Mouse (Mus musculus): ENCODE data around the gene Tarbp2.

Tarbp2 gene

DNA sequence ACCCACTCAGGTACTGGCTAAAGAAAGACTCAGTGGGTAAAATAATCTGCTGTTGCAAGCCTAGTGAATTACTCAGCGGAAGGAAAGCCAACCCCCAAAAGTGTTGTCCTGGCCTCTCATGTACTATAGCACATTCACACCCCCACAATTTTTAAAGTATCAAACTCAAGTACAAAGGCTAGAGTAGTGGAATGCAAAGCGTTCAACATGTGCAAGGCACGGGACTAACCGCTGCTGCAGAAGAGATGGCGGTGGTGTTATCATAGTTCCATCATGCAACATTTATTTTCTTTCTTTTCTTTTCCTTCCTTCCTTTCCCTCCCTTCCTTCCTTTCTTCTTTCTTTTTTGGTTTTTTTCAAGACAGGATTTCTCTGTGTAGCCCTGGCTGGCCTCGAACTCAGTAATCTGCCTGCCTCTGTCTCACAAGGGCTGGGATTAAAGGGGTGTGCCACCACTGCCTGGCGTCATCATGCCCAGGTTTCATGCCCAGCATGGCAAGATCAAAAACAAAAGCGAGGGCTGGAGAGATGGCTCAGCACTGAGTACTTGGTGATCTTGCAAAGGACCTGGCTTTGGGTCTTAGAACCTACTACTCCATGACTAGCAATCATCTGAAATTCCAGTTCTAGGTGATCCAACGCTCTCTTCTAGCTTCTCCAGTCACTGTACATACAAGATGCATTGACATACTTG, 12.1 kb upstream of the Tarbp2 start:
- no peak for DNase-seq (ENCODE audit: low spot score in 2 of 2)

DNA sequence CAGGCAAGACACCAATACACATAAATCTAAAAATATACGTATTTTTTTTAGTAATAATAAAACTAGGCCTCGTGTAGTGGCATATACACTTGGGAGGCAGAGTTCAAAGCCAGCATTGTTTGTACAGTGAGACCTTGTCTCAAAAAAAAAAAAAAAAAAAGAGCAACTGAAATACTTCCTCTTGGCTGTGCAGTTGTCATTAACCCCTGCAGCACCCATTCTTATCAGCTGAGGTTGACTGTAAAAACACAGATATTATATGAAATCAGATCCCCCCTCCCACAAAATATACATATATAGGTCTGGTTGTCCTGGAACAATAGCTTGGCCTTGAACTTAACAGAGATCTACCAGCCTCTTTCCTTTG, 11.5 kb upstream of the Tarbp2 start:
- no peak for DNase-seq (ENCODE audit: low spot score in 2 of 2)

DNA sequence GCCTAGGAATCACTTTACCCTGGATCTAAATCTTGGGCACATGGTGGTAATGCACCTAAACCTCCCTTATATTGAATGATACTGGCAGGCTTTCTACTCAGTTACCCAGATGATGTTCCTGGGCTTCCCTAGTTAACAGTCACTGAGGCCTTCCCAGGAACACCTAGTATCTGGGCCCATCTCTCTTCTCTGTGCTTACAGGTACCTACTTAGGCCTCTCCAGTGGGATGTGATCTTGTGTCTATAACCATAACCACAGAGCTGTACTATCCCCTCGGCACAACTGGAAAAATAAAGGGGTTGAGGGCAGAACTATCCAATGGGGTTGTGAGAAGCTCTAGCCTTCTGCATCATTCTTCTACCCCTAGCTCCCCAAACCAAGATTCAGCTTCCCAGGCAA, 11.1 kb upstream of the Tarbp2 start:
- no peak for DNase-seq (ENCODE audit: low spot score in 2 of 2)

DNA sequence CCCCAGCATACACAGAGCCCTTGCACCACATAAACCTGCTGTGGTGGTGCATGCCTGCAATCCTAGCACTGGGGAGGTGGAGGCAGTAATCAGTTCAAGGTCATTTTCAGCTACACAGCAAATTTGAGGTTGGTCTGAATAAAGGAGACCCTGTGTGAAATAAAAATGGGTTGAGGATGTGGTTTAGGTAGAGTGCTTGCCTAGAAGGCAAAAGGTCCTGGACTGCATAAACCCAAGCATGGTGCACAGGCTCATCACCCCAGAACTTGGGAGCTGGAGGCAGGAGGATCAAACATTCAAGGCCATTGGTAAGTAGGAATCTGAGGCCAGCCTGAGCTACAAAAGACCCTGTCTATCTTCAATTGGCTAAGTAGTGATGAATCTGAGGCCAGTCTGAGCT, 10.4 kb upstream of the Tarbp2 start:
- DNase-seq (ENCODE audit: low spot score in 2 of 2) = no peak

DNA sequence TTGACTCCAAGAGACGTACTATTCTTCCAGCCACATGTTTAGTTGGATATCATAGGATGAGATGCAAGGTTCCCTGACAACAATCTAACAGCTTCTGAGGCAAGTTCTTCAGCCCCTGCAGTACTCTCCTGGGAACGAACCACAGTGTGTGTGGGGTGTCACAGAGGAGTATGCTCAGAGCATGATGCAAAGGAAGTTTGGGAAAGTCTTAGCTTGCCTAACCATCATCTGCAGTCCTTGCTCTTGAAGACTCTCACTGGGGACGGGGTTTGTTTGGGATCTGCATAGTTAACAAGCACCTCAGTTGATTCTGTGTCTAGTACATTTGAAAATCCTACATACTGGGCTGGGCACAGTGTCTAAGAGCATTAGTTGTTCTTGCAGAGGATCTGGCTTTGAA, 9.7 kb upstream of the Tarbp2 start:
- no peak for DNase-seq (ENCODE audit: low spot score in 2 of 2)

DNA sequence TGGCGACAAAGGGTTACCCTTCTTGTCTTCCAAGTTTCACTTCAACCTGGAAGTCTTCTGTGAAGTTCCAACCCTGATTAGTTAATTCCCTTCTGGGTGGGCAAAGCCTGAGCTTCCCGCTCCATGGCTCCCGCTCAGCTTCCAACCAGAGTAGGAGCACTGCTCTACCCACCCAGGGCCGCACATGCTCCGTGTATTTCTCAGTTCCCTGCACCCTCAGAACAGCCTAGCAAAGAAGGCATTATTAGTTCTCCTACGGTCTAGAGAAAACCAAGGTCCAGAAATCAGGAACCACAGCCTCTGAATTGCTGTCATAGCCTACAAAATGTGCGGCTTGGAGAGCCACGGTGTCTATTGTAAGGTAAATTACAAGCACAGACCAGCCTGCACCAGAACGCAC, 7.9 kb upstream of the Tarbp2 start:
- no peak for DNase-seq (ENCODE audit: low spot score in 2 of 2)

DNA sequence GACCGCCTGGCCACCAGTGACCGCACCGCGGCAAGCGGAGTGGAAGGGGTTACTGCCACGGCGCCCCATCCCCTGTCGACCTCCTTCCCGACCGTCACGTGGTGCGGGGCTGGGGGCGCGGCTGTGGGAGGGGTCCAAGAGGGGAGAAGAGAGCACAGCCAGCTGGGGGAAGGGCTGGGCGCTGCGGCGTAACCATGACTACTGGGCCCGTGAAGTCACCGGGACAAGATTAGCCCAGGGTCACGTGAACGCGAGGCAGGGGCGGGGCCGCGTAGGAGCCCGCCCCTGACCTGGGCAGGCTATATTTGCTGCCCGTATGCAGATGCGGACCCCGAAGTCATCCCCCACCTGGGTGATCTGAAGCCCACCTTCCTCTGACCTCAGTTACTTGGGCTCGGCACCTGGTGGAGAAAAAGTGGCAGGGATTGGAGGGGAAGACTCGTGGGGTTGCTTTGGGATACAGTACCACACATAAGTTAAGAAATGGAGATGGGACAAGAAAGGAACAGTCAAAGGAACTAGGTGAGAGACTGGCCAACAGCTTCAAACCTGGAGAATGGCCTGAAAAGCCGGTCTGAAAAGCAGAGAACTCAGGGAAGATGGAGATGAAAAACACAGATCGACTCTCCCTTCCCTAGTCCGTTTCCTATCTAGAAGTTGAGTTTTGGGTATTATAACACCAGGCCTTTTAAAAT, 7.3 kb upstream of the Tarbp2 start:
- DNase-seq (ENCODE audit: low spot score in 2 of 2) = peak; percentile 40 to 65

DNA sequence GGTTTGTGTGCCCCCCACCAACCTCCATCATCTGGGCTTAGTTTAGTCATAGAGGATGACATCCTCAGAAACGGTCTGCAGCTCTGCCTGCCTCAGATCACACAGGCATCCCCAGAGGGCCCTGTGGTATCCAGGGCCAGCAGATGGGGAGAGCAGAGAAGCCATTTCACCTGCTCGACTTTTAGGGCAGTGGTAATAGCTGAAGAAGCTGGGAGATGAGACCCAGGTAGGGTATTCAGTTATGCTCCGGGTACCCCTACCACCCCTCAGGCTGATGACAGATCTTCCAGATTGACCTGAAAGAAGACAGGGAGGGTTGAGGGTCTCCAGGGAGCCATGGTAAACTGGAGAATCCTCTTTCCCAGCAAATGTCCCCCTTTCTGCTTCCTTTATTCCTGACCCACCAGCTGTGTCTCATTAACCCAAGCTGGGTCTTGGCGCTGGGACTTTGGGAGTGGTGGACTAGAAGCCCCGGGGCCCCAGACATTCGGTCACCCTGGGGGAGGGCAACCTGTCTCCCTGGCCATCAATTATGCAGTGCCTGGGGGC, 6.6 kb upstream of the Tarbp2 start:
- DNase-seq (ENCODE audit: low spot score in 2 of 2) = no peak

DNA sequence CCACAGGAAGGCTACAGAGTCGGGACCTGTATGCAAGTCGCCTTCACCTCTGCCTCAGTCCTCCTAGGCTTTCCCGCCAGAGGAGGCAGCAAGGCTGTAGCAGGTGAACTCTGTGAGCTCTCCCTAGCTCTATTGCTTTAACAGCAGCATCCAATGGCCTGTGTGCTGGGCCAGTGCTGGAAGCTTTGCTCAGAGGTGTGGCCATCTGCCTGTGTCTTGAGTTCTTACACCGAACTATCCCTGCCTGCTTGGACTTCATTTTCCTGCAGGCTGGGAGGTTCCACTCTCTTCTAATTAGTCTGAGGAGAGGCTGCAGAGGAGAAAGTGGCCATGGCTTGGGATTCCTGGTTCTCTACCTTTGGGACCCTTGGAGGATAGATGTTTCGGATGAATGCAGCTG, 6.0 kb upstream of the Tarbp2 start:
- DNase-seq (ENCODE audit: low spot score in 2 of 2) = no peak

DNA sequence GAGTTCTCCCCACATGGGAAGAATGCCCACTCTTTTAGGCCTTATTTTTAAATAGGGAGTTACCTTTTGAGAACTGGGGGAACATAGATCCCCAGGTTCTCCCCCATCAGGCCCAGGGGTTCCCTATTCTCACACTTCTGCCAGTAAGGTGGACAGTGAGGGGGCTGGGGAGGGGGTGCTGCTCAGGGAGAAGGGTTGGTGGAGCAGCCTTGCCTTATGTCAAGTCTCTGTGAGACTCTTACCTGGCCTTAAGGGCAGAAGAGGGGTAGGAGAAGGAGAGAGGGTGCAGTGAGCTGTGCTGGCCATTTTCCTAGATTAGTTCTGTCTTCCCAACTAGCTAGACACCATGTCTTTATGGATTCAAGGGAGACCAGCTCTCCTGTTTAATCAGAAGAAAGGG, 5.5 kb upstream of the Tarbp2 start:
- DNase-seq (ENCODE audit: low spot score in 2 of 2) = no peak

DNA sequence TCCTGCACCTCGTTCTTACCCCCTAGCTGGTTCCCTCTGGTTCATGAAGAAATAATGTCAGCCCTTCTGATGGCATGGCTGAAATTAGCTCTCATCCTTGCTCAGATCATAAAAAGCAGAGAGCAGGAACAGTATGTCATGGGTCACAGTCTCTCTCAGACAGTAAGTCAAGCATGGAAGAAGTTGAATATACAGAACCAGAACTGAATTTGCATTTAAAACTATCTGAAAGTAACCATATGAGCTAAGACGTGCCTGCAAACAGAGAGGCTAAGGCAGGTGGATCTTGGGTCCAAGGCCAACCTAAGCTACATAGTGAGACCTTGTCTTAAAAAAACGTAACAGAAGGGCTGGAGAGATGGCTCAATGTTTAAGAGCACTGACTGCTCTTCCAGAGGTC, 5.0 kb upstream of the Tarbp2 start:
- DNase-seq (ENCODE audit: low spot score in 2 of 2) = no peak

DNA sequence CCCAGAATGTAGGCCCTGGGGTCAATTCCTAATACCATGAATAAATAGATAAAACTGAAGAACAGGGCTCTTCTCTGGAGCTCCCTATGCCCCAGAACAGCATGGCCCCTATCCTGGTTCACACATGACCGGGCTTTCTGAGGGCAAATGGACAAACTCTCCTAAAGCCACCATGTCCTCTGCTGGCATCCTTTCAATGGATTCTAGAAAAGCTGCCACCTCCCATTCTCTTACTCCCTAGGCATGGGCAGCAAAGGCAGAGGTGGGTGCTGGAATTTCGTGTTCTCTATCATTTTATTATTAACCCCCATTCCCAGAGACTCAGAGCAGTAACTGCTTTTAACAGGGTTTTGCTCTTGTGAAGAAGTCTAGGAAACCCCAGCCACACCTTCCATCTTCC, 2.7 kb upstream of the Tarbp2 start:
- DNase-seq (ENCODE audit: low spot score in 2 of 2) = no peak

DNA sequence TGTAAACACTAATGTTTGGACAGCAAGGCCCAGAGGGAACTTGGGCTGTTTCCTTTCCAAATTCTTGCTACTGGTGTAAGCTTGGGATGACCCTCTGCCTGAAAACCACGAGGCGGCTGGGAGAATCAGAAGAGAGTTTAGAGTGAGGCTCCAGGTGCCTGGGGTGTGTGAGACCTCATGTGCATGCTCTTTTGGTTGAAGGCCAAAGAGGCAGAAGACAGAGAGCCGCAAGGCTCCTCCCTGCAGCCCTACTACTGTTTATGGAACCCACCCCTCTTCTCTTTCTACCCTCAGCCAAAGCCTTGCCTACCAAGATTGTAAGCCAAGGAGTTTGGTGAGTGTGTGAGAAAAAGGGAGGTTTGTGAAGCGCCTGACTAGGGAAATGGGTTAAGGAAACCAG, 2.2 kb upstream of the Tarbp2 start:
- no peak for DNase-seq (ENCODE audit: low spot score in 2 of 2)

DNA sequence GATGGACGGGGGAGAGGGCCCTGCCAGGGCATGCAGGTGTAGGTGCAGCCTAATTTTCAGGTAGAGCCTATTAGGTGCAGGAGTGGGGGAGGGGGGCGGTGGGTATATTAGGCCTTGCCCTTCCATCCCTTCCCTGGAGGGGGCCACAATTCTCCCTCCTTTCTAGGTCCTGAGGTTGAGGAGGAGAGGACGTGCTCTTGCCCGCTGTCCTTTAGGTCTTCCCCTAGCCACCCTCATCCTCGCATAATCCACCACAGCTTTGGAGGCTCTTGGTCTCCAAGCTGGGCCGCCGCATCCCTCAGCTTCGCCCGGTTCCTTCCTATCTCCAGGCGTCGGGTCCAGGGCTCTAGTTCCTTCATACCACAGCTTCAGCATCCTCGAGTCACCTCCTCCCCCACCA, 1.7 kb upstream of the Tarbp2 start:
- no peak for DNase-seq (ENCODE audit: low spot score in 2 of 2)

DNA sequence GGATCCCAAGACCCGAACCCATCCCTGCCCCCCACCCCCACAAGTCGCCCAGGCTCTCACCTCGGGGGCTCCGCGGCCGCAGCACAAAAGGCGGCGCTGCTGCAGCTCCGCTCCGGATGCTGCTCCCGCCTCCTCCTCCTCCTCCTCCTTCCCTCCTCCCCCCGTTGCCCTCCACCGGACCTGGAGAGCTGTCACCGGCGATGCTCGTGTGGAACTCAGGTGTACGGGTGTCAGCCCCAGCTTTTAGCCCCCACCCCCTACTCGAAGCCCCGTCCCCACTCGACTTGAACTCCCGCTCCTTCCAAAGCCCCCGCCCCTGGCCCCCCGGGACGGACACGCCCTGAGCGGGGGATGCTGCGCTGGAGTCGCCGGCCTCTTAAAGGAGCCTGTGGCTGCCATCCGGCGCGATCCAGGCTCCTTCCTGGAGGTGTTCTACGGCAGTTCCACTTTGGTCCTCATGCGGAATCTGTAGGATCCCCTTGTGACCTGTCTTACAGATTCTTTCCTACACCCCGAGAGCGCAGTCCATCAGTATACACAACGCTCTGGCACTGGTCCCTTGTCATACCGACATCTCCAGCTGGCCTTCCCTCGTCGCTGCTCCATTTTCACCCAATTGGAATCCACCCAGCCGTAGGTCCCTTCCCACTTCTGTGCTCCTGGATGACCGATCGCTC, 1.1 kb upstream of the Tarbp2 start, which contains the start of gene Map3k12:
Gene Map3k12, minus strand, starts transcription at position 337 of the 677 bp plus-strand sequence.
- peak in 1 of 2 experiments; percentile 33 for DNase-seq (ENCODE audit: low spot score in 2 of 2)

DNA sequence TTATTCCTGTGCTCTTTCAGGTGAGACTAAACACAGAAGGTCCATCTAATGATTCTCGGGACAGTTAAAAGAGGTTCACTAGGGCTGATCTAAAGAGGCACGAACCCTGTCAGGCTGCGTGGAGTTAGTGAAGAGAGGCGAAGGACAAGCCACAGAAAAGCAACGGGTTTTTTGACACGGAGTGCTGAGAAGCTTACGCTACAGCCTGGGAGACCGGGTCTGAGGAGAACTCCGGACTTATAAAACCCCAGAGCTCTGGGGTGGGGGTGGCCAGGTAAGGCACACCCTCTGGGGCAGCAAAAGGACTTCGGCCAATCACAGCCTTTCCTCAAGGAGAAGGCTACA, 389 bp upstream of the Tarbp2 start:
- no peak for DNase-seq (ENCODE audit: low spot score in 2 of 2)

DNA sequence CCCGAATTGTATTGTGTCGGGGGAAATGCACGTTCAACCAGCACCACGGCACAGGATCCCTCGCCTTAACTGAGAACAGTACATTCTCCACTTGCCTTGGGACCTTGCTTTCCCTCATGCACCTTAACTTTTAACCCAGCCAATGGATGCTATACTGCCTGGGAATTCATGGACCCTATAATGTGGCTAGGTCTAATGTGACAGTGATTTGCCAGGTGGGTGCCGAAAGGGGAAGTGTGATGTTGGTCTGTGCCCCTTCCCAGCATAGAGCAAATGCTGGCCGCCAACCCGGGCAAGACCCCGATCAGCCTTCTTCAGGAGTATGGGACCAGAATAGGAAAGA, 838 bp downstream of the Tarbp2 start:
- no peak for DNase-seq (ENCODE audit: low spot score in 2 of 2)

DNA sequence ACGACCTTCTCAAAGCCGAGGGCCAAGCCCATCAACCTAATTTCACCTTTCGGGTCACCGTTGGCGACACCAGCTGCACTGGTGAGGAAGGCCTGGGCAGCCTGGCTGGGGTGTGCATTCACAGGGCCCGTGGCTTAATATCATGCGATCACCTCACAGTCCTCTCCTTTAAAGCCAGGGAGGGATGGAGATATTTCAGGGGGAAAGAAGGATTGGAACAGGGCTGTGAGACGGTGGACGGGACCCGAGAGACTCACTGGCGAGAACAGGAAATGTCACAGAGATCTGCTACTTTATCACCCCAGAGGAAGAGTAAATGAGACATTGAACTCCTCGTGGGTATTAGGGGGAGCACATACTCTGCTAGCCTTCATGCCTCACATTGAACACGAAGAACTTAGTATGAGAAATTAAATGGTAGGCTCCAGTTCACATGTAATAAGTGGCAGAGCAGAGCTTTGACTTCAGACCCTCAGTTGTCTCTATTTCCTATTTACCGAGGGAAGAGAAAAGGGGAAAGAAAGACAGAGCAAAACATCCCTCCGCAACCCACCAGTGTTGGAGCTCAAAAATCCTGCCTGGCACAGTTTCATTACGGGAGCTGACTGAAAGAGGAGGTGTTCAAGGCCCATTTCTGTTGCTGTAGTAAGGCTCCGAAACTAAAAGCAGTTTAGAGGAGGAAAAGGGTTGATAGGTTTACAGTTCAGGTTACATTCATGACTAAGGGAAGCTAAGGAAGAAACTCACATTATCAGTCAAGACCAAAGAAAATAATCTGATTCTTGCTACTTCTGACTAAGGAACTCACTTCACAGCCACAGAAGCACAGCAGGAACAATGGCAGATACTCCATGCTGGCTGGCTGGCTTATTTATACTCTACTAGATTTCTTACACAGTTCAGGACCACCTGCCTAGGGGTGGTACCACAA, 1.5 kb downstream of the Tarbp2 start:
- no peak for DNase-seq (ENCODE audit: low spot score in 2 of 2)

DNA sequence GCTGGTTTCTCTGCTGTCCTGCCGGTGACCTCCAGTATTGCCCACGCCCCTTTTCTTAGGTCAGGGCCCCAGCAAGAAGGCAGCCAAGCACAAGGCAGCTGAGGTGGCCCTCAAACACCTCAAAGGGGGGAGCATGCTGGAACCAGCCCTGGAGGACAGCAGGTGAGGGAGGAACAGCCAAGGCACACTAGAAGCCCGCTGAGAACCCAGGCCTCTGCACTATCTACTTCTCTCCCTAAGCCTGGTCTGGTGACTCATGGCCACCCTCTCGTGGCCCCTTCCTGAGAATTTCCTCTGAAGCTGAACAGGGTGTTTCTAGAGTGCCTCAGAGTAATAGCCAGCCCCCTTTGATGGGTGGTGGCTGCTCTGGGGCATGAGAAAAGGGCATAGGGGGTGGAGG, 2.4 kb downstream of the Tarbp2 start:
- no peak for DNase-seq (ENCODE audit: low spot score in 2 of 2)

DNA sequence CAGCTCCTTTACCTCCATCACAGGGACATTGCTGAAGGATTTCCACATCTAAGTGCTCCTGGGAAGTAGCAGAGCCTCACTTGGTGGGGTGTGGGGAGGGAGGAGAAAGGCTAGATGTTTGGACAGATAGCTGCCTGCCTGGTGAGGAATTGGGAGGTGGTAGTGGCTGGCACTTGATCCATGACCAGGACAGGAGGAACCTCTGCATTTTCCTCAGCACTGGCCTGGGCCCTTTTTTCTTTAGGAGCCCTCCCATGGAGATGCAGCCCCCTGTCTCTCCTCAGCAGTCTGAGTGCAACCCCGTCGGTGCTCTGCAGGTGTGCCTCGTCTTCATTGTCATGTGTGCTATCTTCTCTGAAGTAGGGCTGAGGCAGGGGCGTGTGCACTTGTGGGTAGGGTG, 3.5 kb downstream of the Tarbp2 start:
- DNase-seq (ENCODE audit: low spot score in 2 of 2) = no peak

DNA sequence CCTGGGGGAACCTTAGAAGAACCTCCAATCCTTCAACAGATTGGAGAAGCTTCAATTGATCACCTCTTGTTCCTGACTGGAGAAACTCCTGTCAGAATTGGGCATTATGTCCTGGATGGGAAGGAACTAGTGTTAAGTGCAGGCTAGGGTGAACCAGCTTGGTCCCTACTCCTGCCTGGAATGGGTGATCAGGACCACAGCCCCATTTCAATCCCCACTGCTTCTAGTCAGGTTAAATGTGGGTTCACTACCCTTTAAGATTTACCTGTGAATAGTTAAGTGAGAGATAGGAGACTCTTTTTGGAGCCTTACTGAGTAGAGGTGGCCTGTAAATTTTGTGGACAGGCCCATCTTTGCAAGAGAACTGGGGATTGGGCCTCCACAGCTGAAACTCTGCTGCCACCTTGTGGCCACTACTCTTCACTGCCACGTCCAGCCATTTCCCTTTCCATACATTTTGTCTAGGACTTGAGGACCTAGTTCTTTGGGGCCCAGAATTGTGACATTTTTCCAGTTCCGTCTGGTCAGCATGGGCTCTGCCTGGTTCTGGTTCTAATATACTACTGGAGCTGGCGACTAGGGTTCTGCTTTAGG, 7.0 kb downstream of the Tarbp2 start, which contains the start of gene Npff:
Gene Npff, minus strand, starts transcription at position 51 of the 594 bp plus-strand sequence.
- peak; percentile 43 to 71 for DNase-seq (ENCODE audit: low spot score in 2 of 2)
